Mouse (Mus musculus) kidney, adult 11 months (tissue): ENCODE measurements around the gene Cfap65.

Experiments used
- DNase-seq: peaks from one replicate; pipeline ENCODE4 v3.0.0; 2022

Gene Cfap65

GRCm38 (mm10) chr1:74936221-74936830, 927 bp upstream of the Cfap65 start:
- DNase-seq = peak; percentile 87

- DNase-seq = no peak
These were observed 7.6 kb downstream of the Cfap65 start for GRCm38 (mm10) chr1:74927621-74928296.

GRCm38 (mm10) chr1:74926721-74927120, 8.7 kb downstream of the Cfap65 start:
- DNase-seq = peak; percentile 52

- DNase-seq = peak; percentile 28
These were observed 10.9 kb downstream of the Cfap65 start for GRCm38 (mm10) chr1:74924464-74924863.

GRCm38 (mm10) chr1:74915706-74916105, 19.7 kb downstream of the Cfap65 start:
- peak; percentile 41 for DNase-seq

- DNase-seq = no peak
These were observed 33.2 kb downstream of the Cfap65 start for GRCm38 (mm10) chr1:74902191-74902590.

- peak; percentile 23 for DNase-seq
These were observed 33.7 kb downstream of the Cfap65 start for GRCm38 (mm10) chr1:74901686-74902085.

- DNase-seq = peak; percentile 59
These were observed 34.8 kb downstream of the Cfap65 start for GRCm38 (mm10) chr1:74900341-74901285.

GRCm38 (mm10) chr1:74898656-74899431, 36.6 kb downstream of the Cfap65 start:
- no peak for DNase-seq

GRCm38 (mm10) chr1:74897976-74898375, 37.4 kb downstream of the Cfap65 start:
- DNase-seq = no peak

- DNase-seq = no peak
These were observed 40.4 kb downstream of the Cfap65 start for GRCm38 (mm10) chr1:74894966-74895365.

- peak; percentile 31 for DNase-seq
These were observed 42.1 kb downstream of the Cfap65 start, which contains the start of gene Cryba2 for GRCm38 (mm10) chr1:74893134-74893855. Cryba2 (minus strand) TSS chr1:74893143.

GRCm38 (mm10) chr1:74892351-74893133, 42.9 kb downstream of the Cfap65 start:
- no peak for DNase-seq

GRCm38 (mm10) chr1:74891513-74891912, 43.9 kb downstream of the Cfap65 start:
- DNase-seq = no peak

GRCm38 (mm10) chr1:74885369-74886042, 49.9 kb downstream of the Cfap65 start, which contains the start of gene Fev:
Fev (minus strand) TSS chr1:74885419.
- DNase-seq = no peak

GRCm38 (mm10) chr1:74884196-74885141, 50.9 kb downstream of the Cfap65 start:
- DNase-seq = no peak

- DNase-seq = no peak
These were observed 52.0 kb downstream of the Cfap65 start for GRCm38 (mm10) chr1:74883441-74883840.

GRCm38 (mm10) chr1:74882828-74883227, 52.6 kb downstream of the Cfap65 start:
- no peak for DNase-seq
